Mouse (Mus musculus) cerebellum, postnatal 4 days (tissue): Measurements from ENCODE around the gene Fam102b.
A peak's percentile ranks its signal among the peaks of the same experiment; 100 is the strongest.

Experiments
- DNase-seq, 2 experiments: peaks; one replicate each; pipeline ENCODE4 v3.0.0; 2022; ENCODE audit warnings: low spot score in 2 of 2, mixed read lengths in 1 of 2

Gene Fam102b

GRCm38 (mm10) chr3:109027515-109027987 is at the start of gene Fam102b:
Gene Fam102b (minus strand): TSS chr3:109027607.
- peak; percentile 81 to 91 for DNase-seq

GRCm38 (mm10) chr3:109062989-109063388 is 35.6 kb upstream of the Fam102b start:
- peak in 1 of 2 experiments; percentile 17 for DNase-seq

- DNase-seq, result no peak
Measured at GRCm38 (mm10) chr3:109062391-109062790, 35.0 kb upstream of the Fam102b start.

GRCm38 (mm10) chr3:109059903-109060302 is 32.5 kb upstream of the Fam102b start:
- DNase-seq, result no peak

GRCm38 (mm10) chr3:109051946-109052331 is 24.5 kb upstream of the Fam102b start:
- no peak for DNase-seq

- no peak for DNase-seq
Measured at GRCm38 (mm10) chr3:109051056-109051945, 23.9 kb upstream of the Fam102b start.

GRCm38 (mm10) chr3:109047707-109048283 is 20.4 kb upstream of the Fam102b start:
- no peak for DNase-seq

- DNase-seq, result no peak
Measured at GRCm38 (mm10) chr3:109046428-109046827, 19.0 kb upstream of the Fam102b start.

- DNase-seq, result no peak
Measured at GRCm38 (mm10) chr3:109043395-109043794, 16.0 kb upstream of the Fam102b start.

- no peak for DNase-seq
Measured at GRCm38 (mm10) chr3:109040908-109041307, 13.5 kb upstream of the Fam102b start.

GRCm38 (mm10) chr3:109034411-109034810 is 7.0 kb upstream of the Fam102b start:
- no peak for DNase-seq

- no peak for DNase-seq
Measured at GRCm38 (mm10) chr3:109032306-109032705, 4.9 kb upstream of the Fam102b start.

- no peak for DNase-seq
Measured at GRCm38 (mm10) chr3:109031626-109032025, 4.2 kb upstream of the Fam102b start.

- no peak for DNase-seq
Measured at GRCm38 (mm10) chr3:109030817-109031216, 3.4 kb upstream of the Fam102b start.

GRCm38 (mm10) chr3:109029661-109030060 is 2.3 kb upstream of the Fam102b start:
- DNase-seq, result no peak

- DNase-seq, result peak in 1 of 2 experiments; percentile 38
Measured at GRCm38 (mm10) chr3:109026991-109027470, 376 bp downstream of the Fam102b start.

- no peak for DNase-seq
Measured at GRCm38 (mm10) chr3:109026462-109026990, 881 bp downstream of the Fam102b start.

- peak; percentile 39 to 73 for DNase-seq
Measured at GRCm38 (mm10) chr3:109025579-109025978, 1.8 kb downstream of the Fam102b start.

GRCm38 (mm10) chr3:109023066-109023465 is 4.3 kb downstream of the Fam102b start:
- DNase-seq, result no peak

- DNase-seq, result no peak
Measured at GRCm38 (mm10) chr3:109021720-109022516, 5.5 kb downstream of the Fam102b start.

GRCm38 (mm10) chr3:109018336-109018735 is 9.1 kb downstream of the Fam102b start:
- no peak for DNase-seq

- DNase-seq, result no peak
Measured at GRCm38 (mm10) chr3:109012595-109012994, 14.8 kb downstream of the Fam102b start.
